Mouse (Mus musculus): Measurements from ENCODE around the gene Elp6. TPM values are rescaled to one million over a fixed set of nuclear protein-coding genes. Genes with fewer than 3 reads are reported as not detected.

Gene Elp6
- polyA plus RNA-seq, 1 experiment = 21.0 TPM

DNA sequence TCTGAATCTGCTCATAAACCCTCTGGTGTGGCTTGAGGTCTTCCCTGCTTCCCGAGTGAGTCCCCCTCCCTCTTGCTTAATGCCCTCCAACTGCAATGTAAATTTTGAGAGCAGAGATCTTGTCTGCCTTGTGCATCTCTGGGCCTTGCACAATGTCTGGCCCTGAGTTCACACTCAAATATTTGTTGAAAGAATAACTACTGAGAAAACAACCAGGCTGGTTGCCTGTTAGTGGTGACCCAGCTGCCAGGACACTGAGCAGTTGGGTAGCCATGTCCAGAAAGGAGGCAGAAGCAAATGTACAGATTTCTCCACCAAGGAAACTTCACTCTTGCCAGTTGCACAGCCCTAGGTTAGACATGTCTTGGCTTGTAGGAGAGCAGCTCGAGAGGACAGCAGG lies 53.4 kb downstream of the Elp6 start:
- Histone ChIP-seq H3K36me3 (ENCODE audit: control insufficient read depth, insufficient read depth, low read length) (peaks cover 6% of the 10 kb centered on the region), H3K27me3 (ENCODE audit: control insufficient read depth, insufficient read depth, low read length) (no peaks in the 10 kb centered on the region), H3K27ac (ENCODE audit: control insufficient read depth, insufficient read depth, low read length) (no peak overlapping the region), H3K4me3 (ENCODE audit: control insufficient read depth, insufficient read depth, low read length) (no peak overlapping the region), H3K4me1 (replicated peaks; ENCODE audit: control insufficient read depth, insufficient read depth, low read length) (no peaks in the 10 kb centered on the region)
- 70% methylated on average over 2 of the region's 2 CpGs for WGBS
- TF ChIP-seq CTCF (IDR thresholded peaks at IDR 0.05; ENCODE audit: borderline replicate concordance, control insufficient read depth, extremely low read depth, insufficient read depth, low read length, poor library complexity) = no peak
- TF ChIP-seq POLR2A (IDR thresholded peaks at IDR 0.05; ENCODE audit: control insufficient read depth, extremely low read depth, insufficient read depth, low read length, poor library complexity) = no peak
- DNase-seq = no peak

DNA sequence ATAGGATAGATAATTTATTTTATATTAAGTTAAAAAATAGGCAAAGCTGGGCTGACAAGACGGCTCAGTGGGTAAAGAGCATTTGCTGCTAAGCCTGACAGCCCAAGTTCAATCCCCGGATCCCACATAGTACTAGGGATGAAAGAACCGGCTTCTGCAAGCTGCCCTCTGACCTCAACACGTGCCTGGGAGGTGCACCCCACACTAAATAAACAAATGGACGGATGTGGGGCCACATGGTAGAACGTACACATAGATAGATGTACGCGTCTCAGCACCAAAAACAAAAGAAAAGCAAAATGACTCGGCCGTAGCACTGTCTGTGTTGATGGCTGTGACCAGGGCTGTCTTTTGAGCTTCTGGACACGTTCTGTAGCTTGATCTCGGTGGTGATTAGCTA lies 56.3 kb downstream of the Elp6 start:
- 96% methylated on average over 12 of the region's 12 CpGs for WGBS
- peaks cover 6% of the 10 kb centered on the region for H3K36me3 ChIP-seq (ENCODE audit: control insufficient read depth, insufficient read depth, low read length)

DNA sequence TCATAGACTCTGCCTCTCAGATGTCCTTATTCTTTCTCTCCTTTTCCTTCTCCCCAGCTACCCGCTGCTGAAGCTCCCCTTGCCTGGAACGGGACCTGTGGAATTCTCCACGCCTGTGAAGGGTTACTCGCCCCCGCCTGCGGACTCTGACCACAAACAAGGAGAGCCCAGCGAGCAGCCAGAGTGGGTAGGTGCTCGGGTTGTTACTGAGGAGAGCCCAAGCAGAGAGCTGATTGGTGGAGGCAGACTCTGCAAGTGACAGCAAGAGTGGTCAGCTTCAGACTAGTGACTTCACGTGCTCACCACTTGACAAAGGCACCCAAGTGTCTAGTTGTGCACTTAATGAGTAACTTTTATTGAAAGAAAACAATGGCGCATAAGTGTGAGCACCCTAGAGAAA lies 57.4 kb downstream of the Elp6 start:
- H3K27me3 ChIP-seq (ENCODE audit: control insufficient read depth, insufficient read depth, low read length) = no peaks in the 10 kb centered on the region
- DNase-seq = no peak
- WGBS = 96% methylated on average over 10 of the region's 10 CpGs
- H3K36me3 ChIP-seq (ENCODE audit: control insufficient read depth, insufficient read depth, low read length) = peaks cover 6% of the 10 kb centered on the region
- H3K4me1 ChIP-seq (replicated peaks; ENCODE audit: control insufficient read depth, insufficient read depth, low read length) = no peaks in the 10 kb centered on the region
- no peak overlapping the region for H3K4me3 ChIP-seq (ENCODE audit: control insufficient read depth, insufficient read depth, low read length)
- TF ChIP-seq POLR2A (IDR thresholded peaks at IDR 0.05; ENCODE audit: control insufficient read depth, extremely low read depth, insufficient read depth, low read length, poor library complexity) = no peak
- no peak overlapping the region for H3K27ac ChIP-seq (ENCODE audit: control insufficient read depth, insufficient read depth, low read length)

More for the DNA sequence above, 56.3 kb downstream of the Elp6 start:
- Histone ChIP-seq H3K4me1 (replicated peaks; ENCODE audit: control insufficient read depth, insufficient read depth, low read length) (no peaks in the 10 kb centered on the region), H3K27me3 (ENCODE audit: control insufficient read depth, insufficient read depth, low read length) (no peaks in the 10 kb centered on the region), H3K4me3 (ENCODE audit: control insufficient read depth, insufficient read depth, low read length) (no peak overlapping the region), H3K27ac (ENCODE audit: control insufficient read depth, insufficient read depth, low read length) (no peak overlapping the region)
- no peak for TF ChIP-seq CTCF (IDR thresholded peaks at IDR 0.05; ENCODE audit: borderline replicate concordance, control insufficient read depth, extremely low read depth, insufficient read depth, low read length, poor library complexity)
- DNase-seq = no peak

DNA sequence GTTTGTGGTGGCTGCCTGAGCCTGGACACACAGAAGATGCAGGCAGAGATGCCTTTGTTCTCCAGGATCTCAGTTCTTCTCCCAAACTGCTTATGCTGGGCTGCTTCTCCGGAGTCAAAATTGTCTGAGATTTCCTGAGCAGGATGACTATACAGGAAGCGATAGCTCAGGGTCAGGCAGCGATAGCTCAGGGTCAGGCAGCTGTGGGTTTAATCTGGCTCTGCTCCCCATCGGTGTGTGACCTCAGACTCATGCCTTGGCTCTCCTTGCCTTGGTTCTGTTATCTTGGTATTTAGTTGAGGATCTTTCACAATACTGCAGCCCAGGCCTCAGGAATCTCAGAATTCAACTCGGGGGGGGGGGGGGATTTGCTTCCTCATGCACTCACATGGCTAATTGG lies 61.8 kb downstream of the Elp6 start:
- WGBS = 84% methylated on average over 5 of the region's 5 CpGs
- H3K27me3 ChIP-seq (ENCODE audit: control insufficient read depth, insufficient read depth, low read length) = no peaks in the 10 kb centered on the region
- H3K36me3 ChIP-seq (ENCODE audit: control insufficient read depth, insufficient read depth, low read length) = peaks cover 6% of the 10 kb centered on the region
- no peak for DNase-seq
- no peak overlapping the region for H3K27ac ChIP-seq (ENCODE audit: control insufficient read depth, insufficient read depth, low read length)
- H3K4me1 ChIP-seq (replicated peaks; ENCODE audit: control insufficient read depth, insufficient read depth, low read length) = no peaks in the 10 kb centered on the region
- no peak for TF ChIP-seq POLR2A (IDR thresholded peaks at IDR 0.05; ENCODE audit: control insufficient read depth, extremely low read depth, insufficient read depth, low read length, poor library complexity)
- no peak for TF ChIP-seq CTCF (IDR thresholded peaks at IDR 0.05; ENCODE audit: borderline replicate concordance, control insufficient read depth, extremely low read depth, insufficient read depth, low read length, poor library complexity)
- H3K4me3 ChIP-seq (ENCODE audit: control insufficient read depth, insufficient read depth, low read length) = no peak overlapping the region

DNA sequence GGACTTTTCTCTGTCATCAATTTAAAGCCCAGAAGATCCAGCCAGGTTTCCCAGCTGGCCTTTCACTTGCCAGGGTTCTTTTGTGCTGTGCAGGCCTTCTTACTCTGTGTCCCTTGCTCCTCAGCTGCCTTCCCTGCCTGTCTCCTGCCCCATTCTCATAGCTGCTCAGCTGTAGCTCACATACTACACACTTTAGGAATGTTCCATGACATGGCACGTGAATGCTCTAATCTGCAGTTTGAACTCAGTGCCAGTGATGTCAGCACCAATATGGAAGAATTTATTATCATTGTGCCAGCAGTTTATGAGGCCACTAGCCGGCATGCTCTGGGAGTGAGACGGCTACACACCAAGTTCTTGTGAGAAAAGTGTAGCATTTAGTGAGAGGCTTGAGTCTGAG lies 64.9 kb downstream of the Elp6 start:
- TF ChIP-seq POLR2A (IDR thresholded peaks at IDR 0.05; ENCODE audit: control insufficient read depth, extremely low read depth, insufficient read depth, low read length, poor library complexity) (no peak), CTCF (IDR thresholded peaks at IDR 0.05; ENCODE audit: borderline replicate concordance, control insufficient read depth, extremely low read depth, insufficient read depth, low read length, poor library complexity) (no peak)
- Histone ChIP-seq H3K27me3 (ENCODE audit: control insufficient read depth, insufficient read depth, low read length) (no peaks in the 10 kb centered on the region), H3K27ac (ENCODE audit: control insufficient read depth, insufficient read depth, low read length) (no peak overlapping the region), H3K4me3 (ENCODE audit: control insufficient read depth, insufficient read depth, low read length) (no peak overlapping the region), H3K4me1 (replicated peaks; ENCODE audit: control insufficient read depth, insufficient read depth, low read length) (no peaks in the 10 kb centered on the region), H3K36me3 (ENCODE audit: control insufficient read depth, insufficient read depth, low read length) (peaks cover 4% of the 10 kb centered on the region)
- DNase-seq = no peak
- WGBS = 95% methylated on average over 3 of the region's 3 CpGs

Other genes starting within 250 kb of the Elp6 start
- gene Smarcc1, start 187.5 kb upstream of the Elp6 start, polyA plus RNA-seq (2012; rRNA removed) = 43.8 and 62.1 TPM in 2 replicates
- gene Dhx30, start 187.3 kb upstream of the Elp6 start, polyA plus RNA-seq (2012; rRNA removed) = 159 and 162 TPM in 2 replicates
- 0.61 and 0.93 TPM in 2 replicates for gene Cspg5, start 61.4 kb upstream of the Elp6 start, polyA plus RNA-seq (2012; rRNA removed)
- 67.0 and 87.1 TPM in 2 replicates for gene Scap, start 28.1 kb downstream of the Elp6 start, polyA plus RNA-seq (2012; rRNA removed)
- 46.4 and 59.4 TPM in 2 replicates for gene Ptpn23, start 103.0 kb downstream of the Elp6 start, polyA plus RNA-seq (2012; rRNA removed)
- 10.6 and 19.4 TPM in 2 replicates for gene Ngp, start 114.6 kb downstream of the Elp6 start, polyA plus RNA-seq (2012; rRNA removed)
- gene Klhl18, start 171.5 kb downstream of the Elp6 start, polyA plus RNA-seq (2012; rRNA removed) = 19.0 and 21.2 TPM in 2 replicates
- gene Kif9, start 171.8 kb downstream of the Elp6 start, polyA plus RNA-seq (2012; rRNA removed) = 0.90 and 1.6 TPM in 2 replicates
- 78.1 and 85.6 TPM in 2 replicates for gene Setd2, start 227.4 kb downstream of the Elp6 start, polyA plus RNA-seq (2012; rRNA removed)